In genomic region chr1:162643752-162644151, GRCm38 (mm10) we compare ENCODE assay signal across 9 mouse cellular contexts. TPM values are rescaled to one million over a fixed set of nuclear protein-coding genes. Genes with fewer than 3 reads are reported as not detected.
DNase-seq lines count a peak whose midpoint lies in the region; ATAC-seq and TF ChIP-seq lines count a peak whose summit lies in the region.
"Had no signal": no experiment of that assay in that cellular context is flagged by ENCODE, and none has a peak within 500 bp of the region (broad histone marks: within the 10 kb centered on the region; RNA-seq: fewer than 3 reads in every experiment).

No protein-coding gene starts in this region.

- H3K9ac ChIP-seq in heart, adult 2 months (ENCODE audit: low read depth, low read length), result no peak overlapping the region; the same call in 1 of the 2 replicates
- H3K9ac ChIP-seq: neural tube, embryonic 12.5 days had no signal

- intact Hi-C loops in heart, adult 2 months (cut with DNase I), result no loop called here

- no peaks in the 10 kb centered on the region for H3K27me3 ChIP-seq in heart, adult 2 months (ENCODE audit: control insufficient read depth, insufficient read depth, low read length)
- H3K27me3 ChIP-seq: neural tube, embryonic 12.5 days had no signal

- peak; percentile 16 for DNase-seq in retina, embryonic 14.5 days (ENCODE audit: low spot score)
- DNase-seq in retina, postnatal 1 day, result no peak
- peak; percentile 87 for DNase-seq in cerebellum, adult 9-10 months
- peak; percentile 87 to 91 for DNase-seq in heart, adult 2 months
- peak; percentile 33 for DNase-seq in layer of hippocampus, postnatal 25 days (ENCODE audit: extremely low spot score in 1 of 2, low spot score in 1 of 2)
- peak; percentile 31 to 43 for DNase-seq in right cerebral cortex, adult 2 months (ENCODE audit: low spot score in 2 of 2)

- peak; percentile 26; the same call in 1 of the 2 replicates for TF ChIP-seq POLR2A in heart, adult 2 months (IDR thresholded peaks at IDR 0.05; ENCODE audit: insufficient read depth, low read depth, low read length)

- no peaks in the 10 kb centered on the region for H3K79me2 ChIP-seq in heart, adult 2 months (replicated peaks; ENCODE audit: control insufficient read depth, insufficient read depth, low read length)

- H3K4me1 ChIP-seq in heart, adult 2 months (ENCODE audit: control insufficient read depth, insufficient read depth, low read length), result peaks cover 3% of the 10 kb centered on the region
- H3K4me1 ChIP-seq: neural tube, embryonic 12.5 days had no signal

- WGBS in heart, adult 2 months, result 15% methylated on average over 4 of the region's 4 CpGs

- peak overlapping the region; percentile 58 for H3K27ac ChIP-seq in heart, adult 2 months
- H3K27ac ChIP-seq: neural tube, embryonic 12.5 days had no signal

- TF ChIP-seq EP300 in heart, adult 2 months (IDR thresholded peaks at IDR 0.05; ENCODE audit: insufficient read depth, low read depth, low read length), result peak; percentile 68; the same call in 1 of the 2 replicates

- TF ChIP-seq CTCF in heart, adult 2 months (IDR thresholded peaks at IDR 0.05), result peak; percentile 38

- no peak for ATAC-seq in inflammation-experienced regulatory T-cells, adult 6 months

- no peak overlapping the region for H3K4me3 ChIP-seq in heart, adult 2 months
- H3K4me3 ChIP-seq: neural tube, embryonic 12.5 days had no signal

- H3K36me3 ChIP-seq in heart, adult 2 months (ENCODE audit: control insufficient read depth, insufficient read depth, low read length), result no peaks in the 10 kb centered on the region
- H3K36me3 ChIP-seq: neural tube, embryonic 12.5 days had no signal

RNA-seq across cellular contexts. Expression of gene Myoc, which starts 4.8 kb away (rescaled TPM):
- total RNA-seq in heart, adult 2 months (2021), result 1 to 10 TPM; 2.5 to 3.3 TPM
- polyA plus RNA-seq in heart, adult 2 months (2012; rRNA removed), result 4.7 and 4.9 TPM in 2 replicates
- 1 to 10 TPM; 4.1 to 5.4 TPM for total RNA-seq in layer of hippocampus, postnatal 25 days (2021)
- polyA plus RNA-seq in inflammation-experienced regulatory T-cells, adult 6 months (2017; shearing (Covaris generic)), result not detected
- polyA plus RNA-seq: neural tube, embryonic 12.5 days had no signal

RNA-seq across cellular contexts. Expression of gene Myocos, which starts 14.3 kb away (rescaled TPM):
- total RNA-seq in heart, adult 2 months (2021), result not detected
- polyA plus RNA-seq in heart, adult 2 months (2012; rRNA removed), result not detected in 2 replicates
- total RNA-seq in layer of hippocampus, postnatal 25 days (2021), result not detected
- not detected for polyA plus RNA-seq in inflammation-experienced regulatory T-cells, adult 6 months (2017; shearing (Covaris generic))
- total RNA-seq: adrenal gland, adult 18-20 months had no signal
- polyA plus RNA-seq: neural tube, embryonic 12.5 days had no signal
